Mouse (Mus musculus) spleen, adult 10 weeks (tissue): ENCODE results near the gene Igf2bp3. TPM values are rescaled to one million over a fixed set of nuclear protein-coding genes. Genes with fewer than 3 reads are reported as not detected.

Source experiments
- polyA plus RNA-seq: library from polyadenylated mRNA; stranded (reverse); fragments of 350-450 nt; fragmentation: Illumina TruSeq; extraction: RNeasy Lipid Tissue Mini Kit (QIAGEN cat#74804); gene quantifications from one replicate; pipeline ENCODE4 v1.2.3, GENCODE M21; 2015; ENCODE audit warnings: low replicate concordance; ENCODE audit not compliant: insufficient read depth

Gene Igf2bp3
- polyA plus RNA-seq: 0.97 TPM

GRCm38 (mm10) chr6:49214928-49215747 lies at the start of gene Igf2bp3:
Gene Igf2bp3, minus strand, starts transcription at chr6:49214957.

GRCm38 (mm10) chr6:49263847-49264243 lies 49.1 kb upstream of the Igf2bp3 start, which contains the start of gene Tra2a:
Gene Tra2a, minus strand, starts transcription at chr6:49264033.

GRCm38 (mm10) chr6:49073304-49074116 lies 141.2 kb downstream of the Igf2bp3 start, which contains the start of gene Malsu1:
Gene Malsu1, plus strand, starts transcription at chr6:49073795.

GRCm38 (mm10) chr6:49036275-49037267 lies 178.2 kb downstream of the Igf2bp3 start, which contains the start of gene Gpnmb:
Gene Gpnmb, plus strand, starts transcription at chr6:49036546.

Other genes starting within 250 kb of the Igf2bp3 start
- not detected for gene Doxl2, start 240.0 kb downstream of the Igf2bp3 start, polyA plus RNA-seq
- gene Svs1, start 228.1 kb downstream of the Igf2bp3 start, polyA plus RNA-seq: not detected
- 1.3 TPM for gene Gpnmb, start 178.4 kb downstream of the Igf2bp3 start, polyA plus RNA-seq
- gene Malsu1, start 141.2 kb downstream of the Igf2bp3 start, polyA plus RNA-seq: 25.9 TPM
- gene Tra2a, start 49.1 kb upstream of the Igf2bp3 start, polyA plus RNA-seq: 241 TPM
- gene Ccdc126, start 104.3 kb upstream of the Igf2bp3 start, polyA plus RNA-seq: 5.5 TPM
- 3.4 TPM for gene Fam221a, start 152.8 kb upstream of the Igf2bp3 start, polyA plus RNA-seq
- gene Stk31, start 180.6 kb upstream of the Igf2bp3 start, polyA plus RNA-seq: not detected